Mouse (Mus musculus) brain, embryonic 18.5 days (tissue): ENCODE measurements at regions not wholly inside any gene's neighbourhood (a gene's known extent, or its start where the extent isn't known, plus 50 kb on each side); places are given as distances from the start of the nearest gene placed in this dataset.
A peak's percentile ranks its signal among the peaks of the same experiment; 100 is the strongest.

Experiments used
- DNase-seq: peaks from one replicate; pipeline ENCODE4 v3.0.0-alpha.2; 2012; ENCODE audit warnings: low read depth, low spot score

DNA sequence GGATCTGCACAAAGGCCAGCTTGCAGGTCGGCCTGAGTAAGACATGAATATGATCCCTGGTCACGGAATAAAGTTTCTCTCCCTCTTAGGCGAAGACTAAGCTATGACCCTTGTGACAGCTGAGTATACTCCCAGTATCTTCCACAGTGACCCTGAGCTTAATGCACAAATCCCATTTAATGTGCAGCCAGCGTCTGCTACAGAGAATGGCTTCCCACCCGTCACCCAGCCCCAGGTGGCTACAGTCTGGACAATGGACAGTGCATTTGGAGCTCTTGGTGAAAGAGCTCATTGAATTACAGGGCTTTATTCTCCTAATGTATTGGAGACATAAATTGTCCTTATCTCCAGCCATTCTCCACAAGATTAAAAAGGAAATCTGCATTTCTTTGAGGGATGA, 454.3 kb upstream of the Fam19a5 start:
- no peak for DNase-seq

GRCm38 (mm10) chr15:87091048-87091777, 452.9 kb upstream of the Fam19a5 start:
- no peak for DNase-seq

GRCm38 (mm10) chr15:87097206-87097605, 446.9 kb upstream of the Fam19a5 start:
- DNase-seq = no peak

DNA sequence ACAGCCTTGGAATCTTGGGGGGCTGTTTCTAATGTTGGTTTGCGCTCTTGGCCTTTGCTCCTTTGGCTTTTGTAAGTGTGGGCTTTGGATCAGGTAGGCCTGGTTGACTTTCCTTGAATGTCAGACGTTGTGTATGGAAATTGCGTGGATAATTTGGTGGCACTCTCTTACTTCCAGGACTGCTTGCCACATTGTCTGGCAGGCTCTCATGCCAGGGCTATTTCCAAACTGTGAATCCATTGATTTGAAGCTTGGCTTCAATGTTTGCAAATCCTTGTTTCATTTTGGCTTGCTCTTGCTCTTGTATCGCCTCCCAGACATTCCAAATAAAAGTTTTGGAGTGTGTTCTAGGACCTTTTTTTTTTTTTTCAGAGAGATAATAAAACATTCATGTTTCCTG, 443.0 kb upstream of the Fam19a5 start:
- no peak for DNase-seq

DNA sequence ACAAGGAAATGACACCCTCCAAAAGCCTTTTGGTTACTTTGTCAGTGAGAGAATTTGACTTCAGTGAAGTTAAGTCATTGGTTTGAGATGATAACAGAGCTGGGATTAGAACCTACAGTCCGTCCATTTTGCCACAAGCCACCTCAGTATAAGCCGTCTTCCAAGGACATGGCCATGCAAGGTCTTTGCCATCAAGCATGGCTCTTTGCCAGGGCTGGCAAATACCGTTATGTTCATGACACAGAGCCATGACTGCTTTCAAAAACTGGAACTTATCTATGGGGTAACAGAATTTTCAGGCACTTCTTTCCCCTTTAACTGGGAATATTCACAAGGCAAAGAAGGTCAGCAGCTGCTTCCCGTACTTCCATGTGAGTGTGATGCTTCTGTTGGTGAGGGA, 441.9 kb upstream of the Fam19a5 start:
- DNase-seq = no peak

- no peak for DNase-seq
Measured at GRCm38 (mm10) chr15:87105951-87106350, 438.1 kb upstream of the Fam19a5 start.

GRCm38 (mm10) chr15:87107701-87108100, 436.4 kb upstream of the Fam19a5 start:
- no peak for DNase-seq

DNA sequence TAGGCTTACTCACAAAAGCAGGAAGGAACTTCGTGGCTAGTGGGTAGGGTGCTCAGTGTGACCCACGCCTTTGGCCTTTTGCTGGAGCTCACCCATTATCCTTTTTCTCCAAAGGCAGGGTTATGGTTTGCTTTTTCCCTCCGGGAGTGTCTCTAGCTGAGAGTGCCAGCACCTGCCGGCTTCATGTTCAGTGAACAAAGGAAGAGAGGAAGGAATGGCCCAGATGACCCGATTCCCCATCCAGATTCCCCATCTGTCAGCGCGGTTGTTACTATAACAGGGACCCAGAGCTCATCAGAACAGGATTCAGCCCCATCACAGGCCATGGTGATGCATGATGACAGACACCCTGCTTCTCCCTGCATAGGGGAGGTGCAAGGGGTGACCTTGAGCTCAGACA, 435.7 kb upstream of the Fam19a5 start:
- no peak for DNase-seq

DNA sequence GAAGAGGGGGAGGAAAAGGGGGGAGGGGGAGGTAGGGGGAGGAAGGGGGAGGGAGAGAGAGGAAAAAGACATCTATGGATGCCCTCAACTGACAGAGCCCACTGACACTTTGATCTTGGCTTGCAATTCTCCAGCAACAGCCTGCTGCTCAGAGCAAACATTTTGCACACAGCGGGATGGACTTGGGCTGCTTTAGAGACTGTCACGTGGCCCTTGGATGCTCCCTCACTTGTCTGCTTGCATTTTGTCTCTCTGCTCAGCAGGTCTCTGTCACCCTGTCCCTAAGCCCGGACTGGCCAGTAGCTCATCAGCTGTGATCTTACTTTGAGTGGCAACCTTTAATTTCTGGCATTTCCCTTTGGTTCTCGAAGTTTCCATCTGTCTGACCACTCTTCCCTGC, 421.4 kb upstream of the Fam19a5 start:
- no peak for DNase-seq

DNA sequence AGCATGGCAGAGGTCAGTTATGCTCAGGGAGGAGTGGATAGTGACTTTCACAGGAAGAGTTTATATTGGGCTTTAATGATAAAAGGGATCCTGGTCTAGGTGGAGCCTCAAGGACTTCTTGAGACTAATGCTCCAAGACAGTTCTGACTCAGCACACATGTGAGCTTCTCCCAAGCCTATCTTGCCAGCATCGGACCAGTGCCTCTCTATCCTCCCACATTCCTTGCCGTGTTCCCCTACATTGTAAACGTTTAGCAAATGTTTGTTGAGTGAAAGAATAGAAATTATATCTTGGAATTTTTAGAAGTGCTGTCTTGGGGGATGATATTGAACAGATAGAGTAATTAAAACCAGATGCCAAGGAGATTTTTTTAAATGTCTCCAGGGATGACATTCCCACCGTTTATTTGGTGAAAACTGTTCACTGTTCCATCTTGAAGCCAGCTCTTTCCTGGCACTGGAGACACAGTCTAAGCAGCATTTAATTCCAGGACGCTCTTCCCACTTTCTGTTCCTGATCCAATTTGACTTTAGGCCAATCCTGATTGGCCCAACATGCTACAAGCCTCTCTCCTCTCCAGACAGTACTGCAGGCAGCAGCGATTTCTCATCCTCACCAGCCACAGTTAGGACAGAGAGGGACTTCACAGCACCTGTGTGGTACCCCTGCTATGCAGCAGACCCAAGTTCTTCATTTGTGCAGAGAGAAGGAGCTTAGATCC, 418.5 kb upstream of the Fam19a5 start:
- peak; percentile 24 for DNase-seq

DNA sequence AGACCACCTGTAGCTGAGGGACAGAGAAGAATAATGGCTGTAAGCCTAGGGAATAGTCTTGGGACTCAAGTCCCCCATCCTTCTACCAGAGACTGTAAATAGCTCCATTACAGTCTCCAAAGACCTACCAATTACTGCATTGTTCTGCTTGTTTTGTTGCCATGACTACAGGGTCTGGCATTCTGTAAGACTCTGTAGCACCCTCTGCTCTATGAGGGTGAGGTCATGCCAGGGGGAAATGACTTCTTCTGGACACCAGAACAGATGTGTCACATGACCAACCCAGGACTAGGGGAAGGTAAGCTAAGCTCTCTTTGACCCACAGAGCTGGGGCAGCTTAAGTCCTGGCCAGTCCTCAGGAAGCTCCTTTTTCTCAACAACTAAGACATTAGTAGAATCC, 405.2 kb upstream of the Fam19a5 start:
- DNase-seq = no peak

DNA sequence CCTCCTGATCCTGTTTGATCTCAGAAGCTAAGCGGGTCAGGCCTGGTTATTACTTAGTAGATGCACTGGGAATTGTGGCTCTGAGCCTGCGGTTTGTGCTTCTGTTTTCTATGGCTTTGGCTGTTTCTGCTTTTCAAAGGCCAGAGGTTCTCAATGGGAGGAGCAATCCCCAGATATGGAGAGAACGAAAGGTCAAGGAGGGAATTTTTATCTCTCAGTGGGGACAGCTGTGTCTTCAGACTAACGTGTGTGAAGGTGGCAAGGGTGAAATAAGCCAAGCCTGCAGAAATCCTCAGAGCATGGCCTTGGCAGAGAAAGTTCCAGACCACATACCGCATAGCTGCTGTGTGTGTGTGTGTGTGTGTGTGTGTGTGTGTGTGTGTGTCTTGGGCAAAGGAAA, 375.0 kb upstream of the Fam19a5 start:
- no peak for DNase-seq

DNA sequence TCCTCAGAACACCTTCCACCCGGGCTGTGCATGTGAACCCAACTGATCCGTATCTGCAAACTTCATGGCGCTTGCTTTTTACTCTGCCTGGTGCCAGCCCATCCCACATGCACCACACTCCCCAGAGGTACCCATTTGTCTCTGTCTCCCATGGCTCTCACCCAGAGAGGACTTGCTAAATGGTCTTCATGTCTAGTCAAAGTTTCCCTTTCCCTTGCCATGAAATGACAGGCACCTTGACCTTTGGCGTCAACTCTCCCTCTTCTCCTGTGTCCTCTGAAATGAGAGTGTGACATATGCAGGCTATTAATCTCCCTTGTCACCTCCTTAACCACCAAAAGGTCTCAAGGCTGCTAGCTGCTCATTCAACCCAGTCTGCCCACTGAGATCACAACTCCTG, 373.2 kb upstream of the Fam19a5 start:
- DNase-seq = no peak

DNA sequence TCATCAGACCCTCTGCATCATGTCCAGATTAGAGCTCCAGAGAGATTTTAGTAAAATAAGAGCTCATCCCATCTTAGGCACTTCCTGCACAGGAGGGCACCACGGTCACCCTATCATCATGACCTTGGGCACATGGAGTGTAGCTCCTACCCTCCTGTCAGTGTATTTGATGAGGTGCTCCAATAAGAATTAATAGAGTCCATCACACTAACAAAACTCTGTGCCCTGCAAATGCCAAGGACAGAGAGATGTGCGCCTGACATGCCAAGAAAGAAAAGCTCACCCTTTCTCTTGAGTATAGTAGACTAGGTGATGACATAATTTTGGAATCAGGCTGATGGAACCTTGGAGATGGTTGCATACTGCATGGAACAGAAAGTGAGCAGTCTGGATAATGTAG, 371.0 kb upstream of the Fam19a5 start:
- no peak for DNase-seq

DNA sequence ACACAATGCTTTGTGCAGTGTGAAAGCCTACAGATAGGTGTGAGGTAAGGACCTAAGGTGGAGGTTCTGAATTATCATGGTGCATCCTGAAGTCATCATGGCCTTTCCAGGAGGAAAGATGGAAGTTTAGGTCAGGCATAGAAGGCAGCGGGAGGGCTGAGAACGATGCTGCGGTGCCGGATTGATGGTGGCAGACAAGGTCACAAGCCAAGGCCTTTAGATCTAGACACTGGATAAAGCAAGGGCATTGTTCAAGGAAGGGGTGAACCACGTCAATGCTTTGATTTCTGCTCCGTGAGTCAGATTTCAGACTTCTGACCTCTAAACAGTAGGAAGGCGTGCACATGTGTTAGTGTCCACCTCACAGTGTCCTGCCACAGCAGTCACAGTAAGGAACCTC, 365.5 kb upstream of the Fam19a5 start:
- no peak for DNase-seq

- no peak for DNase-seq
Measured at GRCm38 (mm10) chr15:87180836-87181235, 363.3 kb upstream of the Fam19a5 start.

GRCm38 (mm10) chr15:87184248-87184647, 359.9 kb upstream of the Fam19a5 start:
- DNase-seq = no peak

GRCm38 (mm10) chr15:87188816-87189455, 355.2 kb upstream of the Fam19a5 start:
- no peak for DNase-seq

- no peak for DNase-seq
Measured at GRCm38 (mm10) chr15:87191901-87192300, 352.2 kb upstream of the Fam19a5 start.

- no peak for DNase-seq
Measured at GRCm38 (mm10) chr15:87196306-87196893, 347.7 kb upstream of the Fam19a5 start.

DNA sequence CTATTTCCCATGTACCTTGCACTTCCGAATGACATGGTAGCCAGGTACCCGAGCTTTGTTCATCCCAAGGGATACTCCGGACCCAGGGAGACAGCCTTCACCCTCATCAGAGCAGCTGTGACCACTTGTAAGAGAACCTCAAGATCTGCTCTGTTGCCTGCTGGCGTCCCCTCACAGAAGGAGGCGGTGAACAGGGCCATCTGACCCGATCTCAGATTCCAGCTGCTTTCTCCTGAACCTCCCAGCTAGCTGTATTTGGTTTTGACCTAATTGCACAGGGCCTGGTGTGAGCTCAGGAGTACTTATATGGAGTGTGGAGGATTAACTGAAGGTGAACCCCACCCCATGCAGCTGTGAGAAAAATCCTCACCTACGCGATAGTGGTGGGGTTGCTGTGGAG, 344.5 kb upstream of the Fam19a5 start:
- no peak for DNase-seq

DNA sequence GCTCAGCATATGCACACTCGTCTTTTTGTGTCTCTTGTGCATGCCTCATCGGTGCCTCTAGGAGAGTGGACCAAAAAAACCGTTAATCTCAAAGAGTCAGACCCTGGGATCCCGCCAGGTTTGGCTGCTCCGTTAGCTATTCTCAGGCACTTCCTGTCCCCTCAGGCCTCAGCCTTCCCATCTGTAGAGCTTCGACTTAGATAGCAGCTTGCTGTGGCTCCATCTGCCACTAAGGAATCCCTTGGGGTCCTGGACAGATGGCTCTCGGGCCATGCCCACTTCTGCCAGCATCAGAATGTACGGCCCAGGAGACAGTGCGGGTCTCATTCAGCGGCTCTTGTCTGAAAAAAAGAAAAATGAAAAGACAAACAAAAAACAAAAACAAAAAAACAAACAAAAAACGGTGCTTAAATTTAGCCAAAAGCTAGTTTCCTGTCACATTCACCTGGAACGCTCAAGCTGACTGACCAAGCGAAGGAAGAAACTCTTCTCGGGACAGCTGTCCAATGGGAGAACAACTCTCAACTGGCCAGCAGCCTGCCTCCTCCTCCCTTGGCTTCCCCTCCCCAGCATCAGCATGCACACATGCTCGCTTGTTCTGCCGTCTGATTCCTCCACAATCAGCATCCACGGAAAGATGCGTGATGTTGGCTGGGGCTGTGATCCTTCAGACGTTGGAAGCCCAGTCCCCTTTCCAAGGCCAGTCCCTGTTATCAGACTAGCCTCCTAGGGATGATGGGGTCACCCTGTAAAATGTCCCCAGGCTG, 343.6 kb upstream of the Fam19a5 start:
- DNase-seq = peak; percentile 26
